Mouse (Mus musculus) midbrain, postnatal 0 days (tissue): ENCODE data around the gene Necab3. TPM values are rescaled to one million over a fixed set of nuclear protein-coding genes. Genes with fewer than 3 reads are reported as not detected.

ENCODE experiments used
- ATAC-seq: fragments of 200-750 bp; cut with Nextera tagmentation; 2 replicates; pipeline ENCODE4 v1.8.0; 2017; ENCODE audit warnings: moderate number of reproducible peaks, mild to moderate bottlenecking, moderate TSS enrichment, moderate library complexity; ENCODE audit not compliant: low FRiP score
- DNase-seq: peaks from one replicate; pipeline ENCODE4 v3.0.0-alpha.2; 2015; ENCODE audit warnings: low spot score
- H3K27ac ChIP-seq: fragments of 300-500 bp; sonication (generic); 2 replicates; pipeline ENCODE4 v1.5.1; 2014; ENCODE audit warnings: low read depth, mild to moderate bottlenecking, low read length, mixed read lengths
- H3K27me3 ChIP-seq: fragments of 300-500 bp; sonication (generic); 2 replicates; pipeline ENCODE4 v1.6.1; 2014; ENCODE audit warnings: low read length, control low read depth, mixed read lengths; ENCODE audit not compliant: insufficient read depth
- H3K36me3 ChIP-seq: fragments of 300-500 bp; sonication (generic); 2 replicates; pipeline ENCODE4 v1.6.1; 2014; ENCODE audit warnings: low read length, control low read depth, mixed read lengths; ENCODE audit not compliant: insufficient read depth
- H3K4me1 ChIP-seq: fragments of 300-500 bp; sonication (generic); 2 replicates; pipeline ENCODE4 v1.6.1; 2014; ENCODE audit warnings: mild to moderate bottlenecking, control low read depth, antibody characterized with exemption, low read length, mixed read lengths; ENCODE audit not compliant: insufficient read depth
- H3K4me2 ChIP-seq: fragments of 300-500 bp; sonication (generic); 2 replicates; pipeline ENCODE4 v1.6.1; 2014; ENCODE audit warnings: low read depth, mild to moderate bottlenecking, low read length, mixed read lengths; ENCODE audit not compliant: poor library complexity, severe bottlenecking
- H3K4me3 ChIP-seq: fragments of 300-500 bp; sonication (generic); 2 replicates; pipeline ENCODE4 v1.5.1; 2014; ENCODE audit warnings: low read depth, mild to moderate bottlenecking, low read length, moderate library complexity
- H3K9ac ChIP-seq: fragments of 300-500 bp; sonication (generic); replicated peaks from 2 replicates; pipeline ENCODE4 v1.6.1; 2014; ENCODE audit warnings: mild to moderate bottlenecking, low read length, moderate library complexity, mixed read lengths; ENCODE audit not compliant: poor library complexity, severe bottlenecking
- H3K9me3 ChIP-seq: fragments of 300-500 bp; sonication (generic); 2 replicates; pipeline ENCODE4 v1.6.1; 2016; ENCODE audit warnings: low read length, control low read depth
- CTCF ChIP-seq: IDR thresholded peaks from 2 replicates; pipeline ENCODE4 v1.5.1; 2016; ENCODE audit warnings: antibody characterized with exemption, mild to moderate bottlenecking
- WGBS: fragments of 180-500 bp; shearing (Covaris S2); extraction: QIAGEN DNeasy Blood & Tissue Kit; methylation state at CpG from one replicate; pipeline ENCODE4 v1.1.7; 2014; 5-methylcytosine and 5-hydroxymethylcytosine counted together
- polyA plus RNA-seq: library from polyadenylated mRNA; unstranded; fragments of >200 nt; fragmentation: Nextera tagmentation; extraction: Ambion mirVana; gene quantifications from 2 replicates; pipeline ENCODE4 v1.2.1, GENCODE M21; 2015
- total RNA-seq: library from RNA; depleted of rRNA; stranded (reverse); fragments of >200 nt; gene quantifications from 2 replicates; pipeline ENCODE4 v1.2.3, GENCODE M21; 2014

The Necab3 gene
- total and polyA plus RNA-seq, 2 experiments from 2014 or later = 18.1 to 27.7 TPM

- H3K4me1 ChIP-seq = no peaks in the 10 kb centered on the region
- WGBS = 98% methylated on average over 5 of the region's 5 CpGs
- no peak overlapping the region for H3K4me3 ChIP-seq
- no peak overlapping the region for H3K4me2 ChIP-seq
- no peak for TF ChIP-seq CTCF
- H3K9me3 ChIP-seq = no peaks in the 10 kb centered on the region
- ATAC-seq (no peak), DNase-seq (no peak)
- H3K9ac ChIP-seq = no peak overlapping the region
- peaks cover 12% of the 10 kb centered on the region; the same call in 1 of the 2 replicates for H3K36me3 ChIP-seq
- no peaks in the 10 kb centered on the region for H3K27me3 ChIP-seq
- H3K27ac ChIP-seq = no peak overlapping the region
Observed at GRCm38 (mm10) chr2:154517424-154517823, 41.3 kb downstream of the Necab3 start.

- Histone ChIP-seq H3K9me3 (no peaks in the 10 kb centered on the region), H3K9ac (no peak overlapping the region), H3K4me3 (no peak overlapping the region), H3K4me1 (no peaks in the 10 kb centered on the region), H3K36me3 (peaks cover 14% of the 10 kb centered on the region; the same call in 1 of the 2 replicates), H3K4me2 (no peak overlapping the region), H3K27ac (no peak overlapping the region), H3K27me3 (no peaks in the 10 kb centered on the region)
- DNase-seq (no peak), ATAC-seq (no peak)
- no peak for TF ChIP-seq CTCF
- WGBS = 87% methylated on average over 3 of the region's 3 CpGs
Observed at GRCm38 (mm10) chr2:154516944-154517343, 41.7 kb downstream of the Necab3 start.

GRCm38 (mm10) chr2:154510141-154510540 is 48.5 kb downstream of the Necab3 start:
- H3K36me3 ChIP-seq = peaks cover 20% of the 10 kb centered on the region
- no peak overlapping the region for H3K27ac ChIP-seq
- no peak overlapping the region for H3K4me3 ChIP-seq
- no peaks in the 10 kb centered on the region for H3K9me3 ChIP-seq
- DNase-seq (no peak), ATAC-seq (no peak)
- H3K27me3 ChIP-seq = no peaks in the 10 kb centered on the region
- H3K4me1 ChIP-seq = no peaks in the 10 kb centered on the region
- TF ChIP-seq CTCF = no peak
- WGBS = 89% methylated on average over 3 of the region's 3 CpGs
- H3K9ac ChIP-seq = no peak overlapping the region
- no peak overlapping the region for H3K4me2 ChIP-seq

GRCm38 (mm10) chr2:154508450-154508849 is 50.2 kb downstream of the Necab3 start:
- DNase-seq = no peak
- H3K27me3 ChIP-seq = no peaks in the 10 kb centered on the region
- no peak overlapping the region for H3K4me2 ChIP-seq
- no peak for TF ChIP-seq CTCF
- no peaks in the 10 kb centered on the region for H3K9me3 ChIP-seq
- no peaks in the 10 kb centered on the region for H3K4me1 ChIP-seq
- ATAC-seq = no peak
- H3K9ac ChIP-seq = no peak overlapping the region
- H3K4me3 ChIP-seq = no peak overlapping the region
- H3K36me3 ChIP-seq = peaks cover 20% of the 10 kb centered on the region
- WGBS = 92% methylated on average over 4 of the region's 4 CpGs
- no peak overlapping the region for H3K27ac ChIP-seq

- peak; percentile 48 for TF ChIP-seq CTCF
Observed at GRCm38 (mm10) chr2:154507566-154508283, 51.0 kb downstream of the Necab3 start.

GRCm38 (mm10) chr2:154507076-154507475 is 51.6 kb downstream of the Necab3 start:
- no peak for TF ChIP-seq CTCF
- Histone ChIP-seq H3K36me3 (peaks cover 15% of the 10 kb centered on the region), H3K4me2 (no peak overlapping the region), H3K27ac (no peak overlapping the region), H3K27me3 (no peaks in the 10 kb centered on the region), H3K4me1 (no peaks in the 10 kb centered on the region), H3K9me3 (no peaks in the 10 kb centered on the region), H3K4me3 (no peak overlapping the region), H3K9ac (no peak overlapping the region)
- DNase-seq (no peak), ATAC-seq (no peak)
- 77% methylated on average over 2 of the region's 2 CpGs for WGBS

More at GRCm38 (mm10) chr2:154507566-154508283, 51.0 kb downstream of the Necab3 start:
- Histone ChIP-seq H3K9ac (no peak overlapping the region), H3K36me3 (peaks cover 20% of the 10 kb centered on the region), H3K4me1 (no peaks in the 10 kb centered on the region), H3K4me2 (no peak overlapping the region), H3K27ac (no peak overlapping the region), H3K9me3 (no peaks in the 10 kb centered on the region), H3K4me3 (no peak overlapping the region), H3K27me3 (no peaks in the 10 kb centered on the region)
- DNase-seq = peak; percentile 56
- 76% methylated on average over 9 of the region's 9 CpGs for WGBS
- no peak for ATAC-seq
